Mouse (Mus musculus): Measurements from ENCODE around the gene Gm21973.

The Gm21973 gene

GRCm38 (mm10) chr15:10399795-10400194 lies 74.6 kb downstream of the Gm21973 start:
- DNase-seq (ENCODE audit: low spot score in 2 of 2), result no peak

DNA sequence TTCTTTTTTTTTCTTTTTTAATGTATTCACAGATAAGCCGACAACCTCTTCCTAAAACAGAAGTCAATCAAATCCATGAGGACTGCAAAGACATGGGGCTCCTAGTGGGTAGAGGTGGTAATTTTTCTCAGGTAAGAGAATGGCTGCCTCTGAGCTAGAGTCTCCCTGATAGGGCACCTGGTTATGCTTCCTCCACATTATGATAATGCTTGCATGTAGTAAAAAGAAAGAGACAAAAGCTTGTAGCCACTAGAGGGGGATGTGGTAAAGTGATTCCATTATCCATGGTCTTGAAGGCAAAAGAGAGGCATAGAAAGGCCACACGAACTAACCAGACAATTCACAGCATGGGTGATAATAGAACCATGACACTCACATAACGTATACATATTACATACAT lies 75.2 kb downstream of the Gm21973 start:
- no peak for DNase-seq (ENCODE audit: low spot score in 2 of 2)

DNA sequence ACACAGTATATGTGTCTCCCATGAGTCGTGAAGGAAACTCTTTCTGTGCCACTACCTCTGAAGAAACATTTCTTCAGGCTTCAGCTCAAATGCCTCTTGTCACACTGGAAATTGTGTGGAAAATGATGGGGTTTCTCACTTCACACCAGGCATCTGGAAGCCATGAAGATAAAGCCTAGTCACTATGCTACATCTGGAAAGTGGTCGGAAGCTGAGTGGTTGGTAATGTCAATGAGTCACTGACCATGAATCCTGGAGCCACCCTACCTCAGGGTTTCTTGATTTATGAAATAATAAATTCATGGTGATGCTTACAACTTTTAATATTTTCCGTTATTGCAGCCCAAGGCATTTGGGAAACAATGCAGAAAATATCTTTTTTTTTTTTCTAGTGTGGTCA lies 84.7 kb downstream of the Gm21973 start:
- DNase-seq (ENCODE audit: low spot score in 2 of 2), result no peak

GRCm38 (mm10) chr15:10410881-10411280 lies 85.7 kb downstream of the Gm21973 start:
- no peak for DNase-seq (ENCODE audit: low spot score in 2 of 2)

DNA sequence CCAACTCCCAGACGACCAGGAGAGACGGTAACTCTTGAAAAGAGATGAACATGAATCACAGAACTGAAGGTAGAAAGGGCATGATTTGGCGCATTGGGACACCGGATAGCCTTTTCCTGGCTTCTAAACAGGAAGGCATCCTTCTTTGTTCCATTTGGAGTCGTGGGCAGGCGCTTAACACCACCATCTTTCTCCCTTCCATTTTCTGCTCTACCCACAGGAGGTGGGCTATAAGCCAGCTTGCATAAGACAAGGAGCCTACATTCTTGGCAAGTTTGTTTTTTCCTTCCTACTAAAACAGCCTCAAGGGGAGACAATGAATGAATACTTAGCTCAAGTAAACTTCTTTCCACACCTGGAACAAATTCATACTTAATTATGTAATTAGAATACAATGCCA lies 88.5 kb downstream of the Gm21973 start:
- no peak for DNase-seq (ENCODE audit: low spot score in 2 of 2)

GRCm38 (mm10) chr15:10421138-10421784 lies 96.1 kb downstream of the Gm21973 start:
- no peak for DNase-seq (ENCODE audit: low spot score in 2 of 2)

- DNase-seq (ENCODE audit: low spot score in 2 of 2), result no peak
Measured at GRCm38 (mm10) chr15:10421785-10422144, 96.6 kb downstream of the Gm21973 start.
